Mouse (Mus musculus) lung, adult 18-20 months (tissue): ENCODE measurements around the gene Supt3.
A peak's percentile ranks its signal among the peaks of the same experiment; 100 is the strongest.

ENCODE experiments used
- DNase-seq, 2 experiments: peaks; one replicate each; pipeline ENCODE4 v3.0.0; 2022; ENCODE audit warnings: mixed read lengths in 2 of 2

Supt3 gene

DNA sequence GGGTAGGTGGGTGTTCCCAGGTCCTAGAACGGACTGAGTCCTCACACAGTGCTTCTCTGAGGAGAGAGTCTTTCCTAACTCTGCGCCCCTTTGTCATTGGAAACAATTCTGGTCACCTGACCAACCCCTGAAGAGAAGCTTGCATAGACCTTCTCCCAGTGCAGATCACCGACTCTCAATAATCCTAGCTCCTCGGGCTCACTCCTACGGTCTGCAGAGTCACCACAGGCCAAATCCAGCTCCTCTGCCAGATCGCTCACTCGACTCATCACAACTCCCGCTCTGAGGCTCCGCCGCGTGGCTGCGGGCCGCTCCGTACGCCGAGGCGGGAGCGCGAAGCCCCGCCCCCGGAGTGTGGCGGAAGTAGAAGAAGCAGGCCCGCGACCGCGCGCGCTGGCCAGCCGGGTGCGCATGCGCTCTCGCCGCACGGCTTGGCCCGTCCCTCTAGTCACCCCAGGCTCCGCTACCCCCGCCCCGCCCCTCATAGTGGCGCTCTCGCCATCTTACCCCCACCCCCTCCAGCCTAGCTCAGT, at the start of gene Supt3:
TSS of gene Supt3 (plus strand) at position 415 of the 533 bp plus-strand sequence.
- DNase-seq, result peak; percentile 93 to 94

DNA sequence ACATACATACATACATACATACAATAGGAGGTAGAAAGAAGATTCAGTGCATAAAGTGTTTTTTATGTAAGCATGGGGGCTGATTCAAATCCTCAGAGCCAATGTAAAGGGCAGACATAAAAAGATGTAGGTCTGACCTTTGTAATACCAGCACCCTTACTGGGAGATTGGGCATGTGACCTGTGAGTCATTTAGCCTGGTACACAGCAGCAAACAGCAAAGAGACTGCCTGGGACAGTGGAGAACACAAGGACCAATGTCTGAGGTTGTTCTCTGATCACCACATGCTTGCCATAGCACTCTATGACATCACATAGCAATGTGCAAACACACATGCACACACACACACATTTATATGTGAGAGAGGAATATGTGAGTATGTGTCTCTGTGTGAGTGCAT, 49.3 kb upstream of the Supt3 start:
- DNase-seq, result no peak

DNA sequence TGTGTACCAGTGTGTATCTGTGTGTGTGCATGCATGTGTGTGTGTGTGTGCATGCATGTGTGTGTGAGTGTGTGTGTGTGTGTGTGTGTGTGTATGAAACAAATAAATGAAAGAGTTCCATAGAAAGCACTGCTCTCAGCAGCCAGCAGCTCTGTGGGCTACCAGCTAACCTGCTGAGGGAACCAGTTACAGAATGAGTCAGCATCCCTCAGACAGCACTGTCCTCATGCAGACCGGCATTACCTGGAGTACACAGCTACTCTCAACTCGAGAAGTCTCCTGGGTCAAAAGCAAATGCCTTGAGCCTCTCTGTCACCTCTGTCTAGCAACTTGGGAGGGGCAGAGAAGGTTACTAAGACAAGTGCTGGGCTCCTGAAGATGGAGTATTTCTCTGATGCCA, 48.5 kb upstream of the Supt3 start:
- no peak for DNase-seq

DNA sequence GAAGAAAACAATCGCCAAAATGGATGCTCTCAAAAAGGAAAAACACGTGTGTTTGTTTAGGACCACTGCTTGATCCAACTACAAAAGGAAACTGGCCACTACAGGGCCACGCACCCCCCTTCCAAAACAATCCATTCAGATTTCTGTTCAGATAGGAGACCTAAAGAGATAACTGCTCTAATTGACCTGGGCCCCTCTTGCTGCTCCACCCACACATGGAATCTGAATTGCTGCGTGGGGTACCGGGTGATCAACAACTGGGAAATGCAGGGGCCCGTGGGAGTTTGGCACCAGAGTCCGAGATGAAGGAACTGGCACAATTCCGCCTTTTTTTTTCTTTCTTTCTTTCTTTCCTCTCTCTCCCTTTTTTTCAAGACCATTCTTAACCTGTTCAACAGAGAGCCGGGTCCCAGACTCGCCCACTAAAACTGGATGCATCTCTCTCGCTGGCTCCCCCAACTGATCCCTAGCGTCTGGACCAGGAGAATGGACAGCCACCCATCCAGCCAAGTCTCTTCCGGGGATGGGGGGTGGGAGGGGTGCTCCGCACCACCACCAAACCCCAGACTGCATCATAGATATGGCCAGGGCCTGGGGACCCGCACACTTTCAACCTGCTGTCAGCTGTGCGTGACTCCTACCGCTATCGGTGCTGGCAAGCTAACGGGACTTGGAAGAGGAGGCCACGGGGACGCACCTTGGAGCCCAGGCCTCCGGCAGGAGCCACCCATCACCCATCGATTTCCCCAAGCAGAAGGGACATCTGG, 43.2 kb upstream of the Supt3 start:
- no peak for DNase-seq

DNA sequence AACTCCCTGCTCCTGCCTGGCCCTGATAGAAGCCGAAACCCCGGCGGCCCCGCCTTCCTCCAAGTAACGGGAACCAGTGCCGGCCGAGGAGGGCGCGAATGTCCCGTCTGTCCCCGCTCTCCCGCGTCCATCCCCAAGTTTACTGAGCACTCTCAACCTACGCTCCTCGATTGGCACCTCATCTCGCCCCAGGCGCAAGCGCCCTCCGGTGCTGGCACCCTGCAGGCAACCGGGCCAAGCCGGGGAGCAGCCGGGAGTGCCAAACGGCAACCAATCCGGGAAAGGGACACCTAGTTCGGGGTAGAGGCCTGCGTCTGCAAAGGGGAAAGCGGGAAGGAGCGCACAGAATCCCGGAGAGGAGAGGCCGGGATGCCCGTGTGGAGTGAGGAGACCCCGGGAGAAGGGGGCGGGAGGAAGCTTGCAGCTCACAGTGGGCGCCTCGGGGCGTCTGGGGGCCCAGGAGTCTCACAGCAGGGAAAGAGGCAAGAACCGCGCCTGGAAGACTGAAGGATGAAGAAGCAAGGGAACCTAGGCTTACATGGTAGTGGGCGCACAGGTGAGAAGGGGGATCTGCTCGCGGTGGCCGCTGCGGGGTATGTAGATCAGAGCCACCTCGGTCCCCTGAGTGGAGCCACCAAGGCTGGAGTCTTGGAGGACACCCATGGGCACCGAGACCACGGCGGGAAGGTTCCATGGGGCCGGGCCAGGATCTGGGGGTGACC, 42.3 kb upstream of the Supt3 start:
- peak; percentile 54 to 58 for DNase-seq

DNA sequence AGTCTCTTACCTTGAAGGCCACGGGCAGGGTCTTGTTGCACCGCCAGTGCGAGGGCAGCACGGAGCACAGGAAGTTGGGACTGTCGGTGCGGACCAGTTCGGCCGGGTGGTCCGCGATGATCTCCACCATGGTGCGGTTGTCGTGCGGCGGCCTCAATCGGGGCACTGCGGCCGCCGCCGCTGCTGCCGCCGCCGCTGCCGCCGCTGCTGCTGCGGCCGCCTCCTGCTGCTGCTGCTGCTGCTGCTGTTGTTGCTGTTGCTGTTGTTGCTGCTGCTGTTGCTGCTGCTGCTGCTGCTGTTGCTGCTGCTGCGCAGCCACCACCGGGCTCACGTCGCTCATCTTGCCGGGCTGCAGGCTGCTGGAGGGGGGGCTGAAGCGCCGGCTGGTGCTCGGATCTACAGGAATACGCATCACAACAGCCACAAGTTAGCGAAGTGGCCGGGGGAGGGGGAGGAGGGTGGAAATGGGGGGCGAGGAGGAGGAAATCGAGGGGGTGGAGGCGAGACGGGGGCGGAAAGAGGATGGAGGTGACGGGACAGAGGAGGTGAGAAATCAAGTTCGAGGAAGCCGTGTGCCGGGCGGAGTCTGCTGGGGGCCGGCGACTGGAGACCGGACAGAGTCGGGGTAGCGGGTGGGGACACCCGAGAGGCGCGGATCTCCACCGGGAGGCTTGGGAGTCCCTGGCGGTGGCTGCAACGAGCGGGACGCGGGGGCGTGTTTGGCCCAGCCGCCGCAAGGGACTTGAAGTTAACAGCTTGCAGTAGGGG, 41.5 kb upstream of the Supt3 start:
- peak; percentile 30 to 39 for DNase-seq

DNA sequence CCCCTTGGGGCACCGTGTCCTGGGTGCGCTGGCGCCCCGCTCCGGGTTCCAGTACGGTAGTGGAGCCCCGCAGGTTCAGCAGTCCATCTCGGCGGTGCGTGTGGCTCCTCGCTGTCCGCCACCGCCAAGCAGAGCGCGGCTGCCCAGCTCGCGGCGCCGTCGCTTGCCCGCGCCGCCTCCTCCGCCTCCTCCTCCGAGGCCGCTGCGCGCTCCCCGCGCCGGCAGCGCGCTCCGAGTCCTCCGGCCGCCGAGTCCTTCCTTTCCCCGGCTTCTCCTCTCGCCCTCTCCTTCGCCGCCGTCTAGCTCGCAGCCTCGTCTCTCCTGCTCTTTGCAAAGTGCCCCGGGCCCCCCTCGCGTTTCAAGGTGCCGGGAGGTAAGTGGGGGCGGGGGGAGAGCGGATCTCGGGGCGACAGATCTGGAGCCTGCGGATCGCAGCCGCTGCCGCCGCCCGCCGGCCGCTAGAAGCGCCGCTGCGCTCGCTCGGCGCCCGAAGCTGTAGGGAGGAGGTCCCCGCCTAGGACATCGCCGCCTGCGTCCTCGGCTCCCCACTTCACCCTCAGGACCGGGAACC, 40.9 kb upstream of the Supt3 start:
- peak; percentile 70 to 76 for DNase-seq

DNA sequence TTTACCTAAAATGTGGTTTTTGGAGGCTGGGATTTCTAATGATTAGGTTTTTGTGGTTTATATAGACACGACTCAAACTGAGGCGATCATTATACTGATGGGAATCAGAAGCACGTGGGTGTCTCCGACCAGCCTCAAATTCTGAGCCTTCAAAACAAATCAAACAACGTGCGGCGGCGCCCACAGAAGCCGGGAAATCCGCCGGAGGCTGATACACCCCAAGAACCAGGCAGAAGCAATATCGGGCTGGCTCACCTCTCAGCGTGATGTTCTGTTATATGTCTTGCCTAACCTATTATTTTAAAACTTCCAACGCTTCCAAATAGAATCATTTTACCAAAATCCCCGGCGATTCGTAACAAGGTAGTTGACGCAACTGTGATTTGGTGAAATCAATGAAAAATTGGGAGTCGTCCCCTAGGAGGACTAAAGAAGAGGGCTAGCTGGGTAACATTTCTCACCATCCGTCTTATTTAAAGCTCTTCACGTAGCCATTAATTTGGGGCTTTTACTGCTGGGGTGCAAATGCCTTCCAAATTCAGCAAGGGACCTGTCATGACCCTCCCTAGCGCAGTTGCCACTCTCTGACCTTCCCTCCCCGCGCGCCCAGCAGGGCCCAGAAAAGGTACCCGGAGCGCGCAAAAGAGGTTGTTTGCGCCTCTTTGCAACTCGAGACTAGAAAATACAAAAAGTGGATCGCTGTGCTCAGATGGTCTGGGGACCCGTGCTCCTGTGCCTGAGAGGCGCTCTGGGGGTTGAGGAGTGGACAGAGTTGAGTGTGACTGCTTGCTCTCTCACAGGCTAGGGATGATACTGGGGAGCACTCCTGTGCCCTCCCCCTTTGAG, 39.5 kb upstream of the Supt3 start:
- peak in 1 of 2 experiments; percentile 9 for DNase-seq

DNA sequence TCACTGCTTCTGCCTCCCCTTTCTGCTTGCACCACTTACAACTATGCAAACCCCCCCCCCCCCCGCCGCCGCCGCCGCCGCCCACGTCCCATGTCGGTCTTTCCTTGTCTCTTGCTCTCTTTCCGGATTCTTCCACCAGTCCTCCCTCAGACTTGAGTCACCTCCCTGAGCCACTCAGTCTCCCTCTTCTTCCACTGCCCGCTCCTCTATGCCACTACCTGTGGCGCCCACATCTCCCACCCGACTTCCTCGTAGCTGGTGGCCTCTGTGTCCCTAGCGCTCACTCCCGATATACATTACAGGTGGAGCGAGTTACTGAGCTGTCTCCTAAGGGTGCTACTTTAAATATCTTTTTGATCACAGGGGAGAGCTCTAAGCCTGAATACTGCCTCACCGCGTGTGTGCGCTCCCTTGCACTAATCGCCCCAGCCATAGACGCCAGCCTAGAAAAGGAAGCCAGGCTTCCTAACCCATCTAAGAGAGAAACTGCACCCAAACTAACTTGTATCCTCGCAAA, 38.8 kb upstream of the Supt3 start:
- no peak for DNase-seq

DNA sequence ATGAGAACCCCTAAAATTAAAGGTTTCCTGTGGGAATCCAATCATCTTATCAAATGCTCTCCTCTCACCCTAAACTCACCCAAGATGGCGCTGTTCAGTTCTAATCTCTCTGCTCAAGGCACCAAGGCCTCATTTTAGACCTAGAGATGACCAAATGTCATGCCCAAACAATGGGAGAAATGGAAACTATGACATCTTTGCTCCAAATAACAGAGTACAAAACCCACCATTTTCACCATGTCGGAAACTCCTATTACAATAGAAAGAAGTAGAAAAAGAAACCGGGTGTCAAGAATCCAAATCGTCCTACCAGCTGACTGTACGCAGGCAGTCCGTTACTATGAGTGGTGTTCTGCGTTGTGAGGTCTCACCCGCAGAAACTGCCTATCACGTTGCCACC, 34.7 kb upstream of the Supt3 start:
- DNase-seq, result no peak

DNA sequence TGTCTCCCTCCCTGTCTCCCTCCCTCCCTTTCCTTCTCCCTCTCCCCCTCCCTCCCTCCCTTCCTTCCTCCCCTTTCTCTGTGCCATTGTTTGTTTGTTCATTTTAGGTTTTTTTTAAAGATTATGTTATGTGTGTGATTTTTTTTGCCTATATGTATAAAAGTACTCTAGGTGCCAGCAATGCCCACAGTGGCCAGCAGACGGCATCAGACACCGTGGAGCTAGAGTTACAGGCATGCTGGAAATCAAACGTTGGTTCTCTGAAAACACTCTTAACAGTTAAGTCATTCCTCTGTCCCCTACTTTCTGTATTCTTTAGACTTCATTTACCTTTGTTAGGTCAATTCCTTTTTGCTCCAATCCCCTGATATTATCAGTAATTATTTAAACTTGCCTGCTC, 33.2 kb upstream of the Supt3 start:
- no peak for DNase-seq

DNA sequence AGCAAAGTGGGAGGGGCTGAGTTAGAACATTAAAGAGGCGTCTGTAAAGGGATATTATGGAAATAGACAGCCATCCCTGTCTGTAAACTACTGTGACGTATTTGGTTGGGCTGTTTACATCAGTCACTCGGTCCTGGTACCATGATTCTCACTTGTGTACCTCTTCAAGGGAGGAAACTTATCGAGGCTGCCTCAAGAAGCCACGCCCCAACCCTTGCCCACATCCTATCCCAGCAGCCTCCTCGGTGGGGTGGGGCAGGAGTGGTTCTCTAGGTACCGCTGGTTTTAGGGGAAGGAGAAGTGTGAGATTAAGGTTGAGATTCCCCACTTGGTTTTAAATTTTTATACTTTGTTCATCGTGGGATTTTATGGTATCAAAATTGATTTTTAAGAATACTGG, 31.6 kb upstream of the Supt3 start:
- DNase-seq, result no peak

DNA sequence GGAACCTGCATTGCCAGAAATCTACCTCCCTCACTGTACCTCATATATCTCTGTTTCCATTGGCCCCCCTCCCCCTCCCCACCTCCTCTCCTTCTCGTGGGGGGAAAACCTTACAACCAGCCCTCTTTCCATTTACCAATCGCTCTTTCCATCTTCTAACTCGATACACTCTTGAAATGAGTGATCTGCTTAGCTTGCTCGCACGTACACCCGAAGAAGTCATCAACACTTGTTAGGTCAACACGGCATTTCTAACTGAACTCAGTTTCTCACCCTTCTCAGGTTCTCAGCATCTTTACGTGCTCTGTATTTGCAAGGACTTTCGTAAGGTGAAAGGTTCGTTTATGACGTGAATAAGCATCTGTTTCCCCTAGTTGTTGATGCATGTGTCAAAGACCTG, 10.6 kb upstream of the Supt3 start:
- DNase-seq, result no peak

DNA sequence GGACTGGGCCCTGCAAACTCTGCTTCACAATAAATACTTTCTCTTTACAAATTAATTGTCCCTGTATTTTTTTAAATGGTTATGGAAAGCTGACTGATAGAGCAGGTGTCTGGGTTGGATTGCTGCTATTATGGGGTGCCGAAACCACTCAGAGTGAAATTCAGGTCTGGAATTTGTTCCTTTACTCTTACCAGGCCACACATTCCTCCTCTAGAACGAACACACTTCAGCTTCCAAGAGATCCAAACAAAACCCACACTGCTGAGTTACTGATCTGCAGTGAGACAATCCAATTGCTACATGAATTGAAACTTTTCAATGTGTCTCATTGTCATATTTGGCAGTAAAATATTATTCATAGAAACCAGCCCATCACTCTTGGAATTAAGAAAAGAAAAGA, 10.0 kb upstream of the Supt3 start:
- DNase-seq, result no peak

DNA sequence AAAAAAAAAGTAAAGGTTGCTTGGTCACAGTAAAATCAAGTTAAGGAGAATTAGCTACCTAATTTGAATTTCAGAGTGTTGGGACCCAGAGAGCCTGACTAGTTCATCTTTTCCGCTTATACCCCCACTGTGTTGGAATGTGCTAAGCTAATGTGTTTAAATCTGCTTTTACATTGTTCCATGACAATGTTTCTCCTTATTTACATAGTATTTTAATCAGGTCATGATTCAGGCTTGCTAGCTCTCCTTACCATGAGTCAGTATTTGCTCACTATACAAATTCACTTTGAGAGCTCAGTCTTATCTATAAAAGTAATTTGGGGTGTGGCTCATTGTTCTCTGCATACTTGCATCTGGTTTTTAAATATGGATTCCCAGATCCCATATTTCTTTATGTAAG, 9.6 kb upstream of the Supt3 start:
- no peak for DNase-seq

DNA sequence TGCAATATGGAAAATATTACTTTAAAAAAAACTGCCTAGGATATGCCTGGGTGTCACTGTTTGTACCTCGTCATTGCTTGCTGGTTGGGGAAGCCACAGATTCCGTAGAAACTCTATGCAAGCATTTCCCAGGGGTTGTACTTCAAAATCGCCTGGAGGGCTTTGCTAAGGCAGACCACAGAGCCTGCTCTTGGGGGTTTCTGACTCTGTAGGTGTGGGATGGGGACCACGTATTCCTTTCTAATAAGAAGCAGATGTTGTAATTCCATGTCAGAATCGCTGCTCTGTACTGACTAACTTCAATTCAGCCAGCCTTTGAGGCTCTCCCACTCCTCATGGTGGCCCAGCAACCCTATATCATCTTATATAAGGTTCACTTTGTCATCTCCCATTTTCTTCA, 8.4 kb upstream of the Supt3 start:
- no peak for DNase-seq

DNA sequence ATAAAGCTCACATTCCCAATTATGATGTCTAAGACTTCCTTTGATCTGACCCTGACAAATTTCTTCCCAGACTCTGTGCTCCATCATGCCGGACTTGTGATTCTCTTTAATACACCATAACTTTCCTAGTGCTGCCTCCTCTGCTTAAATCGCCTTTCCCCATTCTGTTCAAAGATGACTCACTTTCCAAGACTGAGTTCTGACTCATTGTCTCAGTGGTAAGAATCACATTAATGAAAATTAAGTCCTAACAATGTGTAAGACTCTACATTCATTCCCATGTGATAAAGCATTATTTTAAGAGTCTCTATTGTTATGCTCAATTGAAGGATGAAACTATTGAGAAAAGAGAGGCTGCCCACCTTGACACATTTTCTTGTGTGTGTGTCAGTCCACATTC, 6.1 kb upstream of the Supt3 start:
- DNase-seq, result no peak

DNA sequence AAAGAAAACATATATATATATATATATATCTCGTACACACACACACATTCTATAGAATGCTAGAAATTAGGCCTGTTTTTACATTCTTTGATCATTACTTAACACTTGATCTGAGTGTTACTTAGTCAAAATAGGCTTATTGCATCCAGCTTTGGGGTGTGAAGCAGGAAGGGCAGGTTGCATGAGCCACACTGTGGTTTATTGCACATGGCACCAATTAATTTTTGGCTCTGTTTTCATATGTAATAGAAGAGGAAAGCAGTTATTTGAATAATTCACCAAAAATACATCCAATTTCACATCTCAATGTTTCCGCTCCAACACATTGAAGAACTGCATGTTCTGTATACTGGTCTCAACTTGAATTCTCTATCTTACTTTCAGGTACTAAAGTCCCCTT, 4.4 kb upstream of the Supt3 start:
- DNase-seq, result no peak

DNA sequence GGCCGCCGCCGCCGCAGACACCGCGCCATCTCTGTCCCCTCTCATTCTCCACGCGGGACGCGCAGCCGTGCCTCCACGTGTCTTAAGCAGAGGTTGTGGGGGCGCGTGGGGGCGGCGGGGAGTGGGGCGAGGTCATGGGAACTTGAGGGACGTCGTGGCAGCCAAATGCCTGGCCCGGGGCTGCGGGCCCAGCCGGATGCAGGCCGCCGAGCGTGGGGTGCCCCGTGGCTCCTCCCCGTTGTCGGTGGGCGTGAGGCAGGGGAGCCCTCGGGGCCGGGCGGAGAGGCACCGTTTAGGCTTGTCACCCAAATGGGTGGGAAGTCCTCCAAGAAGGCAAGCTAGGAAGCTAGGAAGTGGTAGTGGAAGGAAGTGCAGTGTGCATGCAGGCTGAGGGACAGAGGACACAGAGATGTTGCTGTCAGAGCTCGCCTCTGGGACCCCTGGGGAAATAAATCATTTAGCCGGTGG, 419 bp downstream of the Supt3 start:
- peak; percentile 70 to 74 for DNase-seq

DNA sequence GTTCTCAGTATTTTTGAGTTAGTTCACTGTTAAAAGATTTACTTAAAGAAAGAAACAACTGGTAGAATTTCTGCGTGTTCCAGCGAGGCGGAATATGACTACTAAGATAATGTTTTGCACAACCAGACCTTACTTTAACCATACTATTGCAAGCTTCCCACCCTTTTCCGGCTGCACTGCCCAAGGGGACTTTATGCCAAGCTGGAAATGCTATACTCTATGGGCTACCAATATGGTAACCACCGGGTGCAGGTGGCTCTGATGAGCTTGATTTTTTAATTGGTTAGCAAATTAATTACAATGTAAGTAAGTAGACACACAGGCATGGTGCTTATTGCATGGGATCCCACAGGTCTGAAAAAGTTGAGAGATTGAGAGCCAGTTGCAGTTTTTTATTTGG, 1.2 kb downstream of the Supt3 start:
- no peak for DNase-seq

DNA sequence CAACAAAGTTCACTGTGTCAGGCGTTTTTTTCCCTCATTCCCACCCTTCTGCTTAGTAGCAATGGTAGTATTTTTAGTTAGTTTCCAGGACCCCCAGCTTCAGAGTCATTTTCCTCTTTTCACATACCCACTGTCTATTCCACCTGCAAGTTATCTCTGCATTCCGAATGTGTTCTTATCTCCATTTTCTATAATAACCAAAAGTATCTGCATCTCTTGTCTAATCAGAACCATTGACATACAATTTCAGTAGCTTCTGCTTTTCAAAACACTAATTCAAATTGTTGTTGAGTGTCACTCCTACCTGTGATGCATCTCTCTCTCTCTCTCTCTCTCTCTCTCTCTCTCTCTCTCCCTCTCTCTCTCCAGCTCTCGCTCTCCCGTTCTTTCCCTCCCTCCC, 3.4 kb downstream of the Supt3 start:
- no peak for DNase-seq

DNA sequence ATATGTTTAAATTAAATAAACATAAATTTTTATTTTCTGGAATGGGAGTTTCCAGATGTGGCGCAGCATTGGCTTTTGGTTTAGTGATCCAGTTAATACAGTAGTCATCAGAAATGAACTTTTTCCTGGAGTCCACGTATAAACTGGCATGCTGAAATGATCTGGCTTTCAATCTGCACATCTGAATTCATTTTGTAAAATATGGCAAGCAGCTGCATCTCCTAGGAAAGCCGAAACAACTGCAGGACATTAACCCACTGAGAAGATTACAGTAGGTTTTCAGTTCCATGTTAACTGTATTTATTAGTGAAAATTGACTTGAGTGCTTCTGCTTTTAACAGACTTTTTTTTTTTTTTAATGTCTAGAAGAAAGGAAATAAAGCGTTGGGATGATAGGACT, 5.4 kb downstream of the Supt3 start:
- no peak for DNase-seq
